Mouse (Mus musculus) heart, postnatal 0 days (tissue): ENCODE data around the gene Rapgef5.

Experiments used
- CTCF ChIP-seq: IDR thresholded peaks from 2 replicates; pipeline ENCODE4 v1.5.1; 2016; ENCODE audit warnings: antibody characterized with exemption, control low read depth, low read depth
- EP300 ChIP-seq: IDR thresholded peaks from 2 replicates; pipeline ENCODE4 v1.6.1; 2016; ENCODE audit warnings: antibody characterized with exemption, low read depth

- no peak for TF ChIP-seq CTCF
- no peak for TF ChIP-seq EP300
Observed at GRCm38 (mm10) chr12:117605966-117606365, 89.7 kb downstream of the Rapgef5 start.
